Mouse (Mus musculus): ENCODE data around the gene Eif2ak4.

GRCm38 (mm10) chr2:118498476-118498875 is 110.1 kb downstream of the Eif2ak4 start:
- TF ChIP-seq GATA1 (IDR thresholded peaks at IDR 0.05; ENCODE audit: borderline replicate concordance, low read length), result no peak
- TF ChIP-seq FLI1 (IDR thresholded peaks at IDR 0.05; ENCODE audit: low read length), result no peak
